Mouse (Mus musculus) cortical plate, adult 2 months (tissue): ENCODE measurements around the gene Bfar.

Source experiments
- CTCF ChIP-seq: fragments of 200-500 bp; IDR thresholded peaks from 2 replicates; pipeline ENCODE4 v1.5.1; 2011; ENCODE audit warnings: mild to moderate bottlenecking, control low read depth, low read length; ENCODE audit not compliant: insufficient read depth; ENCODE audit errors: extremely low read depth
- POLR2A ChIP-seq: fragments of 200-500 bp; IDR thresholded peaks from 2 replicates; pipeline ENCODE4 v1.6.1; 2011; ENCODE audit warnings: mild to moderate bottlenecking, low read length, control low read depth; ENCODE audit not compliant: insufficient read depth; ENCODE audit errors: extremely low read depth

DNA sequence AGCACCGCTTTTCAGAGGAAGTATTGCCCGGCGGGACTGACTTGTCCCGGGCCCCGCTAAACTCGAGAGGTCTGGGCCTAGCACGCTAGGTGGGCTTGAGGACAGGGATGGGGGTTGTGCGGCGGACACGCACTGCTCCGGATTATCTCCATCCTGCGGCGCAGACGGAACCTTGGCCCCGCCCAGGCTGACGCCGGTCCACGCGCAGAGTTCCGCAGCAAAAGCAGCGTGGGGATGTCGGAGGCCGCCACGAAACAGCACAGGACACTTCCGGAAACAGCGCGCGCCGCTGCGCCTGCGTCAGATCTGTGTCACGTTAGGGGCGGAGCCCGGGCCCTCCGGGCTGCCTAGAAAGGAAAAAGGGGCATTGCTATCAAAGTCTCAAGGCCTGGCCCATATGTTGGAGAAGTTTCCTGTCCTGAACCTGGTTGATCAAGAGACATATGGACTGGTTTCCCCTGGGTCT, 3.7 kb upstream of the Bfar start, which contains the start of gene Parn:
- no peak for TF ChIP-seq CTCF
- TF ChIP-seq POLR2A = peak; percentile 84
